Mouse (Mus musculus) WW6 (cell line): Measurements from ENCODE around the gene Farsb.

Source experiments
- DNase-seq: peaks from one replicate; pipeline ENCODE4 v3.0.0-alpha.2; 2013; ENCODE audit warnings: low read depth, low spot score

Gene Farsb

GRCm38 (mm10) chr1:78484361-78484760, 4.3 kb downstream of the Farsb start:
- no peak for DNase-seq

- no peak for DNase-seq
Measured at GRCm38 (mm10) chr1:78483430-78483829, 5.3 kb downstream of the Farsb start.

- no peak for DNase-seq
Measured at GRCm38 (mm10) chr1:78472441-78472840, 16.3 kb downstream of the Farsb start.

GRCm38 (mm10) chr1:78454659-78455058, 34.0 kb downstream of the Farsb start:
- peak; percentile 34 for DNase-seq

- no peak for DNase-seq
Measured at GRCm38 (mm10) chr1:78453886-78454285, 34.8 kb downstream of the Farsb start.

- DNase-seq = no peak
Measured at GRCm38 (mm10) chr1:78452544-78452943, 36.2 kb downstream of the Farsb start.

- DNase-seq = no peak
Measured at GRCm38 (mm10) chr1:78451070-78451854, 37.4 kb downstream of the Farsb start.

- no peak for DNase-seq
Measured at GRCm38 (mm10) chr1:78448091-78448490, 40.6 kb downstream of the Farsb start.

GRCm38 (mm10) chr1:78446742-78447141, 42.0 kb downstream of the Farsb start:
- DNase-seq = no peak

- DNase-seq = no peak
Measured at GRCm38 (mm10) chr1:78446232-78446631, 42.5 kb downstream of the Farsb start.

- DNase-seq = no peak
Measured at GRCm38 (mm10) chr1:78443056-78443455, 45.6 kb downstream of the Farsb start.

- DNase-seq = no peak
Measured at GRCm38 (mm10) chr1:78440716-78441115, 48.0 kb downstream of the Farsb start.

- DNase-seq = no peak
Measured at GRCm38 (mm10) chr1:78437150-78437549, 51.5 kb downstream of the Farsb start.

GRCm38 (mm10) chr1:78436445-78436844, 52.3 kb downstream of the Farsb start:
- DNase-seq = no peak

GRCm38 (mm10) chr1:78435967-78436366, 52.7 kb downstream of the Farsb start:
- no peak for DNase-seq

GRCm38 (mm10) chr1:78433472-78433871, 55.2 kb downstream of the Farsb start:
- no peak for DNase-seq

- DNase-seq = no peak
Measured at GRCm38 (mm10) chr1:78428851-78429250, 59.8 kb downstream of the Farsb start.

- no peak for DNase-seq
Measured at GRCm38 (mm10) chr1:78426841-78427240, 61.9 kb downstream of the Farsb start.

GRCm38 (mm10) chr1:78425793-78426700, 62.6 kb downstream of the Farsb start:
- no peak for DNase-seq

GRCm38 (mm10) chr1:78425309-78425708, 63.4 kb downstream of the Farsb start:
- DNase-seq = no peak

- no peak for DNase-seq
Measured at GRCm38 (mm10) chr1:78424848-78425247, 63.8 kb downstream of the Farsb start.

- DNase-seq = no peak
Measured at GRCm38 (mm10) chr1:78422576-78422975, 66.1 kb downstream of the Farsb start.

- no peak for DNase-seq
Measured at GRCm38 (mm10) chr1:78421749-78422148, 66.9 kb downstream of the Farsb start.
